Mouse (Mus musculus): ENCODE results near the gene Far2.

Far2 gene

DNA sequence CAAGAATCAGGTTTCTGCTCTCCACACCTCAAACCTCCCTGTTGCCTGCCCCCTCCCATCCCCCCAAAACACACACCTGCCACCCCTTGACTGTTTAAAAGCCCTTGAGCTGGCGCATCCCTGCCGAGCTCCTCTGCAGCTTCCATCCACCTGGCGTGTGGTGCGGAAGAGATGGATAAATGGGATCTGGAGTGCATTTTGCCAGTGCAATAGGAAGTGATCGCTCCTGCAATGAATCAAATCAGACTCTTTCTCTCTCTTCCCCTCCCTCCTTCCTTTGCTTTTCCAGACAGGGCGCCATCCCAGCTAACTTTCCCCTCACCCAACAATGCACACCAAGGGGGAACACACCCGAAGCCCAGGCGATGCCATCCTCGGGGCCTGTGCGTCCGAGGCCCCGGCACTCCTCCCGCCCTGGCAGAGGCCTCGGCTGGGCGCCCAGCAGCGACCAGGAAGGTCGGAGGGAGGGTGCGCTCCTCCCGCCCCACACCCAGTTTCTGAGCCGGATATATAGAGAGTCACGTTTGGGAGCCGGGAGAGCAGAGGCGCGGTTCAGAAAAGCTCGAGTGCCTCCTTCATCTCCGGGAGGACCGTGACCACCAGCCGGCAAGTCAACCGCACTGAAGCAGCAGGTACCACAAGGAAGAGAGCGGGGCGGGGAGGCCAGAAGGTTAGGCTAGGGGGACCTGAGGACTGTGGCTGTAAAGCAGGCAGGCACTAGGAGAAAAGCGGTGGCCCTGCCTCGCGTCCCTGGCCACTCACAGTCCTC is at the start of gene Far2:
Far2 (plus strand) TSS at position 379 of the 769 bp plus-strand sequence.
- in situ Hi-C loops (cut with MboI; ENCODE audit: low pct_unique_long_range_greater_than_20kb in 1 of 2, low sequenced_read_pairs in 2 of 2, unreplicated experiment in 1 of 2) = no loop called here

- in situ Hi-C loops (cut with MboI; ENCODE audit: low pct_unique_long_range_greater_than_20kb in 1 of 2, low sequenced_read_pairs in 2 of 2, unreplicated experiment in 1 of 2) = no loop called here
These were observed 46.6 kb upstream of the Far2 start for GRCm38 (mm10) chr6:148000483-148000882.

DNA sequence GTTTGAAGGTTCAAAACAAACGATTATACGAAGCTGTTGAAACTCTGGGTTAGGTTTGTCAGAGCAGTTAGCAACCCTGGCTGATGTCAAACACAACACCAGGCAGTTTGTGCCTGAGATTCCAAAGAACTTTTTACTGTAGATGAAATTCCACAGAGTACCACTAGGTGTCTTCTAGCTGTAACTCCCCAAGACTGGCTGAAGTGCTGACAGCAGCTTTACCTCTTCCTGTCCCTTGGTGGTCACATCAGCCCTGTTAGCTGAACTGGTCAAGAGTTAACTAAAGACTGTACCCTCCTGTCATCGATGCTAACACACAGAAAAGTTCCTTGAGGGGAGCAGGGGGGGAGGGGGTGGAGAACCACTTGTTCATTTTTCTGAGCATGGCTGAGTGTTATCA is 46.0 kb upstream of the Far2 start:
- in situ Hi-C loops (cut with MboI; ENCODE audit: low pct_unique_long_range_greater_than_20kb in 1 of 2, low sequenced_read_pairs in 2 of 2, unreplicated experiment in 1 of 2) = no loop called here

DNA sequence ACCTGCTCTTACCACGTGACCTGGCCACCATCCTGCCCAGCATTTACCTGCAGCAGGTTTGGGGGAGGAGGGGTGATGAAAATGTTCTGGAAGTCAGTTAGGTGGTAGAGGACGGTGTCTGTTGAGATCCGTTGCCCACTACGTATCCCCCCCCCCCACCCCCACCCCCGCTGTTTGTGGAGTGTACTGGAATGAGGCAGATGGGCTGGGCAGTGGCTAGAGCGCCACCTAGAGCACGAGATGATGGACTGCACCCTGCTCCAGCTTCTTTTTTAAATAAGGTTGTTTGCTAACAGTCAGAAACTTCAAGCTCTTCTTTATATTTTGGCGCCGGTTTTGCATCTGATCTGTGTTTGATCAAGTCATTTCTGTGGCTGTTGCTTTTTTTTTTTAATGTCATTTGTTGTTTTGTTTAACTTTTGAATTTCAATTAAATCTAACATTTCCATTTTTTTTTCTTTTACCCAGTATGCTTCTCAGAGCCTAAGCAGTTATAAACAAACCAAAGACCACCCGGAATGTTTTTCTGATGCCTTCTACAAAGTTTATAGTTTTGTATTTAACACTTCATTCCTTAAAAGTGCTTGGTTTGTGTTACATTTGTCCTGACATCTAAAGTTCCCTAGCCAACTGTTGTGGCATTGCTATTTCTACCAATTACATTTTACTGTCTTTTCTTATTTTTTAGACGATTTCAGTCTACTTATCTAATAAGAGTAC is 40.8 kb upstream of the Far2 start:
- in situ Hi-C loops (cut with MboI; ENCODE audit: low pct_unique_long_range_greater_than_20kb in 1 of 2, low sequenced_read_pairs in 2 of 2, unreplicated experiment in 1 of 2) = no loop called here

GRCm38 (mm10) chr6:148040759-148041158 is 6.3 kb upstream of the Far2 start:
- in situ Hi-C loops (cut with MboI; ENCODE audit: low pct_unique_long_range_greater_than_20kb in 1 of 2, low sequenced_read_pairs in 2 of 2, unreplicated experiment in 1 of 2) = no loop called here

DNA sequence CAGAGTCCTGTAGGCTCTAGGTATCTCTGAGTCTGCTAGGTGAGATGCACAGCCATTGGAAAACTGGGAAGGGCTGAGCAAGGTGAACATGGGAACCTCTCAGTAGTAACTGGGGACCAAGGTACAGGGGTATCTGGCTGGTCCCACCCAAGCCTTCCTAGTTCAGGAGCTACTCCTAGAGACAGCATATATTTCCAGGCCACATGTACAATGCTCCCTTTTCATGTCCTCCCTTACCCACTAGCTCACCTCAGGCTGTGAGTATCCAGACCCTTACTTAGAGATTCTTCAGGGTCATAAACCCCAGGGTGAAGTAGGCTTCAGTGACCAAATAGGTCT is 560 bp downstream of the Far2 start:
- in situ Hi-C loops (cut with MboI; ENCODE audit: low pct_unique_long_range_greater_than_20kb in 1 of 2, low sequenced_read_pairs in 2 of 2, unreplicated experiment in 1 of 2) = no loop called here

GRCm38 (mm10) chr6:148063131-148063530 is 16.1 kb downstream of the Far2 start:
- in situ Hi-C loops (cut with MboI; ENCODE audit: low pct_unique_long_range_greater_than_20kb in 1 of 2, low sequenced_read_pairs in 2 of 2, unreplicated experiment in 1 of 2) = no loop called here

DNA sequence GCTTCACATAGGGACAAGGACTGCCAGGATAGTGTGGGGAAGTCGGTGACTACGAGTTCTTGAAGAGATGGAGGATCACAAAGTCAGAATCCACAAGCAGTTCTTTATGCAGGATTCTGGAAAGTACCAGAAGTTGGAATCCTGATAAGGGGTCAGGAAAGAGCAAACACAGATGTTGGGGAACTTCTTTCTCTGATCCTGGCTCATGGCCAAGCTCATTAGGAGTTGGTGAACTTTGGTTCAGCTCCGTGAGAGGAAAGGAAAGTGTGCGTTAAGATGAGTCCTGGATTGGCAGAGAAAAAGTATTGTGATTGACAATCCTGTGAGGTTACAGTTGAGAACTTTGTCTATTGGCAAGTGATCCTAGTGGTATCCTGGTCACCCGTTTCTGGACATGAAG is 19.2 kb downstream of the Far2 start:
- in situ Hi-C loops (cut with MboI; ENCODE audit: low pct_unique_long_range_greater_than_20kb in 1 of 2, low sequenced_read_pairs in 2 of 2, unreplicated experiment in 1 of 2) = no loop called here

GRCm38 (mm10) chr6:148068786-148069185 is 21.7 kb downstream of the Far2 start:
- in situ Hi-C loops (cut with MboI; ENCODE audit: low pct_unique_long_range_greater_than_20kb in 1 of 2, low sequenced_read_pairs in 2 of 2, unreplicated experiment in 1 of 2) = no loop called here

DNA sequence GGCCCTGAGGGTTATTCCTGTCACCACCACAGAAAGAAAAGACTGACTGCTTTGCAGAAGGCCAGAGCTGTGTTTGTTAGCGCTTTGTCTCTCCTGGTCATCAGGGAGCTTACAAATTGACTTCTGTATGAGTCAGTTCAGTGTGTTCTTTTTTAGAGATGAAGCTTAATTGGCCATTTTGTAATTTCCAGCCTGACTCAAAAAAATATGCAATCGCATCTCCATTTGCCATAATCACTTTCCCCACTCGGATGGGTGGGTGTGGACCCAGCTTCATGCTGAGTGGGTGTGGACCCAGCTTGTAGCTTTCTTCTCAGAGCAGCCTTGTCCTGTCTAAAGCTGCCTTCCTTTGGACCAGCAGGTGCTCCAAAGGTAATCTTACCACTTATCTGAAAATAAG is 26.5 kb downstream of the Far2 start:
- in situ Hi-C loops (cut with MboI; ENCODE audit: low pct_unique_long_range_greater_than_20kb in 1 of 2, low sequenced_read_pairs in 2 of 2, unreplicated experiment in 1 of 2) = no loop called here

DNA sequence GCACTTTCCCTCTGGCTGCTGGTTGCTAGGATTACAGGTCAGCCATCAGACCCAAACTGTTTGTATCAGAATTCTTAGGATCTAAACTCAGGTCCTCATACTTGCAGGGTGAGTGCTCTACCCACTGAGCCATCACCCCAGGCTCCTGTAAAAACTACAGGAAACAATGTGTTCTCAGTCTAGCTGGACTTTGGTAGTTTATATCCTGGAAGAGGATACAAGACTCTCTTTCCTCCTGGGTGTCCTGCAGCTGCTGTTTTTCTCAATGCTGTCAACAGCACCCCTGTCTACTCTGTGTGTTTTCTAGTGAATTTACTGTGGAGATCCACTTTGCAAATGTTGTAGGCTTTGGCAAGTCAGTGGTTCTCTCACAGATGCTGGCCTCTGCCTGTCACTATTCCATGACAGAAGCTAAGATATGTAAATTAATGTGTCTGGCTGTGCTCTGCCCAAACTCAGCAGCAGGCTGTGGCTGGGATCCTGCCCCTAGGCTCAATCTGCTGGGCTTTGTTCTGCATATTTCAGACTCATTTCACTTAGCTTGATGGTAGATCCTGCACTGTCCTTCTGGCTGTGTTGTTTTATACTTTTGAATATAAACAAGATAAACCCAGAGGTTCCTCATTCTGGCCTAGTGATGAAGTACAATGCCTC is 27.3 kb downstream of the Far2 start:
- in situ Hi-C loops (cut with MboI; ENCODE audit: low pct_unique_long_range_greater_than_20kb in 1 of 2, low sequenced_read_pairs in 2 of 2, unreplicated experiment in 1 of 2) = no loop called here

GRCm38 (mm10) chr6:148083864-148084263 is 36.8 kb downstream of the Far2 start:
- in situ Hi-C loops (cut with MboI; ENCODE audit: low pct_unique_long_range_greater_than_20kb in 1 of 2, low sequenced_read_pairs in 2 of 2, unreplicated experiment in 1 of 2) = no loop called here

- in situ Hi-C loops (cut with MboI; ENCODE audit: low pct_unique_long_range_greater_than_20kb in 1 of 2, low sequenced_read_pairs in 2 of 2, unreplicated experiment in 1 of 2) = no loop called here
These were observed 37.3 kb downstream of the Far2 start for GRCm38 (mm10) chr6:148084403-148084802.

DNA sequence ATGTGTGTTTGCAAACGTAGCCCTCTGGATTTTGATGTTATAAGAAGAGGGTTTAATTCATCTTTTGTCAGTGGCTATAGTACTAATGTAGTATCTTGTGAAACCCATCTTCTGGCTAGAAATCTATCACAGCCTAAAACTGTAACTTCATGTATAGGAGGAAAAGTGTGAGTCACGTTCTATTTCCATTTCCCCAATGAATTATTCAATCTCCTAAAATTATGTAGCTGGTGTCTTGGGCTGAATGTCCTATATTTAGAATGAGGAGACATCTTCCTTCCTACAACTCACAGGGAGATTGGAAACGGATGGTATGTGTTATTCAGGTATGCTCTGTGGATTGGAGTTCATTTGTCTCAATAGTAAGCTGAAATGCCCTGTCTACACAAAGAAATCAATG is 50.0 kb downstream of the Far2 start:
- in situ Hi-C loops (cut with MboI; ENCODE audit: low pct_unique_long_range_greater_than_20kb in 1 of 2, low sequenced_read_pairs in 2 of 2, unreplicated experiment in 1 of 2) = no loop called here

- in situ Hi-C loops (cut with MboI; ENCODE audit: low pct_unique_long_range_greater_than_20kb in 1 of 2, low sequenced_read_pairs in 2 of 2, unreplicated experiment in 1 of 2) = no loop called here
These were observed 54.9 kb downstream of the Far2 start for GRCm38 (mm10) chr6:148101977-148102376.

DNA sequence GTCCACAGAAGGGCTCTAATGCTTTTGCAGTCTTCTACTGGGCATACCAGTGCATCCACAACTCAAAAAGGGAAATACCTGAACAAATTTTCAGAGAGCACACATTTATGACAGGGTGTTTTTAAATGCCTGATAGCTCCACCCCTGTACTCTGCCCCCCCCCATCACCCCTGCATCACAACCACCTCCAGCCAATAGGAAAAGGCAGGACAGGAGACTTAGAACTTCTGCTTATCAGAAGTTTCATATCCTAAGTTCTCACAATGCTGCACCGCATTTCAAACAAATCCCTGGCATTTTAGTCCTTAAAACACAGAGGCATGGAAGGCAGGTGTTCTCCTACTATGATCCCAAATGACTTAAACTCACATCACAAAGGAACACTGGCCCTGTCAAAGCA is 55.4 kb downstream of the Far2 start:
- in situ Hi-C loops (cut with MboI; ENCODE audit: low pct_unique_long_range_greater_than_20kb in 1 of 2, low sequenced_read_pairs in 2 of 2, unreplicated experiment in 1 of 2) = no loop called here

- in situ Hi-C loops (cut with MboI; ENCODE audit: low pct_unique_long_range_greater_than_20kb in 1 of 2, low sequenced_read_pairs in 2 of 2, unreplicated experiment in 1 of 2) = no loop called here
These were observed 57.2 kb downstream of the Far2 start for GRCm38 (mm10) chr6:148104212-148104611.

- in situ Hi-C loops (cut with MboI; ENCODE audit: low pct_unique_long_range_greater_than_20kb in 1 of 2, low sequenced_read_pairs in 2 of 2, unreplicated experiment in 1 of 2) = no loop called here
These were observed 58.7 kb downstream of the Far2 start for GRCm38 (mm10) chr6:148105722-148106268.

DNA sequence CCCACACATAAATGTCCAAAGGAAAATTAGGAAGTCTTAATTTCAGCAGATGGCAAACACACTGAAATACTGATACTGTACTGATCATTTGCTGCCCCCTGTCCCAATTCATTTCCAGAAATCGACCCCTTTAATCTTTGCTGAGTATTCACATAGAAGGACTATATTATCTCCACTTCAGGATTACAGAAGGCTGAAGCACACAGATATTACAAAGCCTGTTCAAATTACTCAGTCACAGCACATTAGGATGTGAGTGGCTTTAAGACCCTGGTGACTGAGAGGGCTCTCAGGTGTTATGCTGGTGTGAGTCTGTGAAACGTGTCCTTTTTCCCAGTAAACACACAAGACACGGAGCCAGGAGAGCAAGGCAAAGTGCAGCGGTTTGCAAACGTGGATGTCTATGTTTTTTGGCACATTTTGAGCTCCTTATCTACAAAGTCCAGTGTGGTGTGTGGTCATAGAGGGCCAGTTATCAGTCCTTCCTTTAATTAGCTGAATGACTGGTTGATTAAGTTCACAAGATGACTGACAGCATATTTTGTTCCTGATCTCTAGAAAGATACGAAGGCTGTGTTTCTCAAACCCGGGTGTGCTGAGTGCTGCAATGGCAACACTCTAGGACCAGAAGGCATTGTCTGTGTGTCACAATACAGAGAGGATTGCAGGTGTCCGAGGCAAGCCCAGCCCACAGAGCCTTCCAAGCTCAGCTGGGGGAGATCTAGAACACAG is 61.8 kb downstream of the Far2 start:
- in situ Hi-C loops (cut with MboI; ENCODE audit: low pct_unique_long_range_greater_than_20kb in 1 of 2, low sequenced_read_pairs in 2 of 2, unreplicated experiment in 1 of 2) = no loop called here
